In the genomic region with DNA sequence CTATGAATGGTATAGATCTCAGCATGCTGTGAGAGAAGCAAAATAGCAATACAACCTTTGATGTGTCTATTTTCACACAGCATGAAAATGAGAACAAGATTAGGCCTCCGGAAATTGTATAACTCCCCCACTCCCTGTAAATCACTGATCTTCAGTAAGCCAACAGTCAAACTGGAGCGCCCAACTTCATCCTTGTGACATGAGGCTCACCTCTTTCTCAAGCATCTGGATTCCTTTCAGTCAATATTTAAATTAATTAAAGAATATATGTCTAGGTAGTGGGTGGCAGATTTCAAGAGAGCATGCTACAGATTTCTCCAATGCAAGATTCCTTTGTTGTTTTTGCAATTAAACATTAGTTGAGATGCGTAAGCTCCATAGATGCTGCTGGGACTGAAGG, we compare ENCODE assay signal across 29 mouse cellular contexts. TPM values are rescaled to one million over a fixed set of nuclear protein-coding genes. Genes with fewer than 3 reads are reported as not detected.
DNase-seq lines count a peak whose midpoint lies in the region; ATAC-seq and TF ChIP-seq lines count a peak whose summit lies in the region.
"Had no signal": no experiment of that assay in that cellular context is flagged by ENCODE, and none has a peak within 500 bp of the region (broad histone marks: within the 10 kb centered on the region; RNA-seq: fewer than 3 reads in every experiment).

No protein-coding gene starts in this region.

- 87% methylated on average over 3 of the region's 3 CpGs for WGBS in thymus, adult 2 months
- WGBS in hindbrain, embryonic 16.5 days, result 90% methylated on average over 3 of the region's 3 CpGs

- peak overlapping the region; percentile 33; the same call in 1 of the 2 replicates for H3K27ac ChIP-seq in thymus, adult 2 months (ENCODE audit: control insufficient read depth, insufficient read depth, low read length)
- H3K27ac ChIP-seq in hindbrain, embryonic 16.5 days (ENCODE audit: low read depth, low read length), result no peak overlapping the region
- H3K27ac ChIP-seq: embryonic facial prominence, embryonic 13.5 days; embryonic facial prominence, embryonic 15.5 days; forebrain, embryonic 10.5 days; forebrain, embryonic 12.5 days; forebrain, embryonic 15.5 days had no signal

- no peak overlapping the region for H3K9ac ChIP-seq in hindbrain, embryonic 16.5 days (ENCODE audit: low read depth, low read length)
- H3K9ac ChIP-seq: embryonic facial prominence, embryonic 13.5 days; embryonic facial prominence, embryonic 15.5 days; forebrain, embryonic 12.5 days; forebrain, embryonic 15.5 days; forebrain, postnatal 0 days had no signal

- no peaks in the 10 kb centered on the region for H3K27me3 ChIP-seq in thymus, adult 2 months (ENCODE audit: control insufficient read depth, insufficient read depth, low read length)
- H3K27me3 ChIP-seq in hindbrain, embryonic 16.5 days (replicated peaks; ENCODE audit: control insufficient read depth, insufficient read depth, low read length), result no peaks in the 10 kb centered on the region
- H3K27me3 ChIP-seq: CH12.LX; embryonic facial prominence, embryonic 13.5 days; embryonic facial prominence, embryonic 15.5 days; forebrain, embryonic 12.5 days; forebrain, embryonic 15.5 days; Patski had no signal

- H3K4me1 ChIP-seq in thymus, adult 2 months (replicated peaks; ENCODE audit: control insufficient read depth, insufficient read depth, low read length), result peaks cover 6% of the 10 kb centered on the region
- H3K4me1 ChIP-seq in hindbrain, embryonic 16.5 days (ENCODE audit: control insufficient read depth, insufficient read depth, low read depth, low read length), result no peaks in the 10 kb centered on the region
- H3K4me1 ChIP-seq: embryonic facial prominence, embryonic 13.5 days; embryonic facial prominence, embryonic 15.5 days; forebrain, embryonic 10.5 days; forebrain, embryonic 12.5 days; forebrain, embryonic 15.5 days had no signal

- no peaks in the 10 kb centered on the region for H3K36me3 ChIP-seq in thymus, adult 2 months (ENCODE audit: control insufficient read depth, insufficient read depth, low read length)
- H3K36me3 ChIP-seq in hindbrain, embryonic 16.5 days (ENCODE audit: control insufficient read depth, insufficient read depth, low read length), result no peaks in the 10 kb centered on the region
- H3K36me3 ChIP-seq: embryonic facial prominence, embryonic 13.5 days; embryonic facial prominence, embryonic 15.5 days; forebrain, embryonic 10.5 days; forebrain, embryonic 12.5 days; forebrain, embryonic 15.5 days; G1E had no signal

- no peak for DNase-seq in thymus, adult 2 months
- DNase-seq in thymus, postnatal 36 days, result no peak
- DNase-seq in naive thymus-derived CD4-positive, alpha-beta T cell, adult 2 months (ENCODE audit: low read depth), result peak; percentile 52
- no peak for DNase-seq in spleen, adult 18-20 months
- DNase-seq: adrenal gland, adult 2 months; adrenal gland, postnatal 10 days; adrenal gland, postnatal 25 days; B cell, adult 2 months; cerebellum, adult 11 months; cerebellum, adult 18-20 months; cerebellum, adult 8-10 months; cerebellum, adult 9-11 months; cerebellum, postnatal 14 days; cerebellum, postnatal 36 days; embryo, embryonic 11 days; forebrain, postnatal 0 days had no signal

- ATAC-seq in activated CD4-positive, CD25-positive, alpha-beta regulatory T cell, adult 4 months, result peak; percentile 12
- no peak for ATAC-seq in hindbrain, embryonic 16.5 days
- ATAC-seq: forebrain, embryonic 15.5 days; forebrain, postnatal 0 days; Patski had no signal

- no peak overlapping the region for H3K4me2 ChIP-seq in hindbrain, embryonic 16.5 days (ENCODE audit: low read length)
- H3K4me2 ChIP-seq: embryonic facial prominence, embryonic 13.5 days; embryonic facial prominence, embryonic 15.5 days; forebrain, embryonic 12.5 days; forebrain, embryonic 15.5 days had no signal

- TF ChIP-seq CTCF in thymus, adult 2 months (IDR thresholded peaks at IDR 0.05; ENCODE audit: borderline replicate concordance, control insufficient read depth, extremely low read depth, insufficient read depth, low read length, poor library complexity), result no peak

- no peak overlapping the region for H3K4me3 ChIP-seq in thymus, adult 2 months (ENCODE audit: control insufficient read depth, insufficient read depth, low read length)
- H3K4me3 ChIP-seq in hindbrain, embryonic 16.5 days (ENCODE audit: low read length), result no peak overlapping the region
- H3K4me3 ChIP-seq: embryonic facial prominence, embryonic 13.5 days; embryonic facial prominence, embryonic 15.5 days; erythroblast, embryonic 14.5 days; forebrain, embryonic 10.5 days; forebrain, embryonic 12.5 days; forebrain, embryonic 15.5 days had no signal

- no peaks in the 10 kb centered on the region for H3K9me3 ChIP-seq in hindbrain, embryonic 16.5 days (ENCODE audit: control insufficient read depth, low read length)
- H3K9me3 ChIP-seq: embryonic facial prominence, embryonic 13.5 days; embryonic facial prominence, embryonic 15.5 days; forebrain, embryonic 10.5 days; forebrain, embryonic 12.5 days; forebrain, embryonic 15.5 days; G1E had no signal

- no peak for TF ChIP-seq POLR2A in thymus, adult 2 months (IDR thresholded peaks at IDR 0.05; ENCODE audit: control insufficient read depth, extremely low read depth, insufficient read depth, low read length, poor library complexity)

RNA-seq across cellular contexts. Expression of a gene that starts 2.6 kb away (rescaled TPM):
- 25.5 and 34.4 TPM in 2 replicates for polyA plus RNA-seq in thymus, adult 2 months (2012; rRNA removed)
- 100 to 1,000 TPM; 131 to 161 TPM for polyA plus RNA-seq in activated CD4-positive, CD25-positive, alpha-beta regulatory T cell, adult 4 months (2017; shearing (Covaris generic))
- 0.09 and 0.17 TPM in 2 replicates for polyA plus RNA-seq in hindbrain, embryonic 16.5 days (2015; fragmentation: Nextera tagmentation; extraction: Ambion mirVana)
- polyA plus RNA-seq: adrenal gland, adult 2 months; embryonic facial prominence, embryonic 11.5 days; embryonic facial prominence, embryonic 13.5 days; embryonic facial prominence, embryonic 15.5 days; erythroblast, embryonic 14.5 days; forebrain, embryonic 10.5 days; forebrain, embryonic 15.5 days; forebrain, postnatal 0 days; G1E; Patski had no signal

RNA-seq across cellular contexts. Expression of a gene that starts 47.5 kb away (rescaled TPM):
- 0.36 and 0.43 TPM in 2 replicates for polyA plus RNA-seq in thymus, adult 2 months (2012; rRNA removed)
- not detected for polyA plus RNA-seq in activated CD4-positive, CD25-positive, alpha-beta regulatory T cell, adult 4 months (2017; shearing (Covaris generic))
- not detected in 2 replicates for polyA plus RNA-seq in hindbrain, embryonic 16.5 days (2015; fragmentation: Nextera tagmentation; extraction: Ambion mirVana)
- polyA plus RNA-seq: adrenal gland, adult 2 months; brain, embryonic 14.5 days; embryonic facial prominence, embryonic 11.5 days; embryonic facial prominence, embryonic 13.5 days; embryonic facial prominence, embryonic 15.5 days; erythroblast, embryonic 14.5 days; forebrain, embryonic 10.5 days; forebrain, embryonic 12.5 days; forebrain, embryonic 15.5 days; forebrain, postnatal 0 days; G1E; Patski had no signal

Comparison
In these comparisons a context has a peak if more than half of its experiments do, and no peak if none do; other contexts are left out.
1. RNA of a gene that starts 2.6 kb away (polyA plus RNA-seq): 131 to 161 TPM in activated CD4-positive, CD25-positive, alpha-beta regulatory T cell, adult 4 months and 25.5 to 34.4 TPM in thymus, adult 2 months; 0.09 to 0.17 TPM in hindbrain, embryonic 16.5 days; every median in the first group is over 10 times any median in the second.